ENCODE assay signal across 9 mouse cellular contexts in genomic region chr4:120104599-120104998, GRCm38 (mm10). TPM values are rescaled to one million over a fixed set of nuclear protein-coding genes. Genes with fewer than 3 reads are reported as not detected.
DNase-seq lines count a peak whose midpoint lies in the region; ATAC-seq and TF ChIP-seq lines count a peak whose summit lies in the region.
"Had no signal": no experiment of that assay in that cellular context is flagged by ENCODE, and none has a peak within 500 bp of the region (broad histone marks: within the 10 kb centered on the region; RNA-seq: fewer than 3 reads in every experiment).

No protein-coding gene starts in this region.

- H3K36me3 ChIP-seq in intestine, embryonic 14.5 days (ENCODE audit: control insufficient read depth, insufficient read depth, low read length), result no peaks in the 10 kb centered on the region
- no peaks in the 10 kb centered on the region for H3K36me3 ChIP-seq in intestine, embryonic 16.5 days (ENCODE audit: control insufficient read depth, insufficient read depth, low read length)
- no peaks in the 10 kb centered on the region for H3K36me3 ChIP-seq in heart, postnatal 0 days (replicated peaks; ENCODE audit: control insufficient read depth, insufficient read depth, low read length)

- H3K4me2 ChIP-seq in intestine, embryonic 14.5 days (ENCODE audit: low read length), result no peak overlapping the region
- no peak overlapping the region for H3K4me2 ChIP-seq in intestine, embryonic 16.5 days (ENCODE audit: low read depth, low read length)
- no peak overlapping the region for H3K4me2 ChIP-seq in heart, postnatal 0 days (ENCODE audit: low read depth, low read length)

- H3K4me1 ChIP-seq in intestine, embryonic 14.5 days (replicated peaks; ENCODE audit: control insufficient read depth, insufficient read depth, low read length), result no peaks in the 10 kb centered on the region
- no peaks in the 10 kb centered on the region for H3K4me1 ChIP-seq in intestine, embryonic 16.5 days (ENCODE audit: control insufficient read depth, insufficient read depth, low read length)
- H3K4me1 ChIP-seq in heart, postnatal 0 days (ENCODE audit: control insufficient read depth, insufficient read depth), result no peaks in the 10 kb centered on the region
- H3K4me1 ChIP-seq in olfactory bulb, adult 2 months (ENCODE audit: control insufficient read depth, insufficient read depth, low read length), result no peaks in the 10 kb centered on the region

- no peak for TF ChIP-seq POLR2A in olfactory bulb, adult 2 months (IDR thresholded peaks at IDR 0.05; ENCODE audit: insufficient read depth, low read depth, low read length)

- H3K27ac ChIP-seq in intestine, embryonic 14.5 days (ENCODE audit: low read depth), result no peak overlapping the region
- H3K27ac ChIP-seq in intestine, embryonic 16.5 days (ENCODE audit: low read length), result no peak overlapping the region
- H3K27ac ChIP-seq in heart, postnatal 0 days (ENCODE audit: low read depth), result no peak overlapping the region
- no peak overlapping the region for H3K27ac ChIP-seq in olfactory bulb, adult 2 months (ENCODE audit: insufficient read depth, low read depth, low read length)

- H3K4me3 ChIP-seq in intestine, embryonic 14.5 days (ENCODE audit: low read depth, low read length), result no peak overlapping the region
- no peak overlapping the region for H3K4me3 ChIP-seq in intestine, embryonic 16.5 days (ENCODE audit: low read length)
- no peak overlapping the region for H3K4me3 ChIP-seq in heart, postnatal 0 days (ENCODE audit: low read depth, low read length)
- no peak overlapping the region for H3K4me3 ChIP-seq in olfactory bulb, adult 2 months (ENCODE audit: insufficient read depth, low read depth, low read length)

- no peak overlapping the region for H3K9ac ChIP-seq in intestine, embryonic 14.5 days (ENCODE audit: low read length)
- no peak overlapping the region for H3K9ac ChIP-seq in intestine, embryonic 16.5 days (ENCODE audit: low read depth, low read length)
- H3K9ac ChIP-seq in heart, postnatal 0 days (replicated peaks; ENCODE audit: low read depth, low read length), result no peak overlapping the region

- WGBS in intestine, embryonic 14.5 days, result 50% methylated on average over 5 of the region's 5 CpGs
- WGBS in intestine, embryonic 16.5 days, result 52% methylated on average over 5 of the region's 5 CpGs
- WGBS in heart, postnatal 0 days, result 48% methylated on average over 5 of the region's 5 CpGs
- 57% methylated on average over 5 of the region's 5 CpGs for WGBS in olfactory bulb, adult 2 months

- ATAC-seq in intestine, embryonic 14.5 days (replicated peaks; ENCODE audit: low FRiP score, low TSS enrichment, low read depth), result no peak
- no peak for ATAC-seq in intestine, embryonic 16.5 days
- ATAC-seq in heart, postnatal 0 days (ENCODE audit: insufficient read depth, low read depth), result peak; percentile 33; the same call in 1 of the 2 replicates

- intact Hi-C loops in left cerebral cortex, postnatal 25 days (cut with DNase I), result loop anchor here (2.0 to 5.0 kb wide), 3 partner anchors 72 to 186 kb away; no protein-coding TSS in a partner anchor

- H3K27me3 ChIP-seq in intestine, embryonic 14.5 days (replicated peaks; ENCODE audit: control insufficient read depth, insufficient read depth, low read length), result no peaks in the 10 kb centered on the region
- no peaks in the 10 kb centered on the region for H3K27me3 ChIP-seq in intestine, embryonic 16.5 days (replicated peaks; ENCODE audit: control insufficient read depth, insufficient read depth, low read length)
- H3K27me3 ChIP-seq in heart, postnatal 0 days (ENCODE audit: control insufficient read depth, insufficient read depth, low read length), result no peaks in the 10 kb centered on the region

- peak; percentile 63 for DNase-seq in intestine, embryonic 14.5 days (ENCODE audit: low spot score)
- DNase-seq in T-cell, adult 2 months (ENCODE audit: low spot score), result peak; percentile 16
- DNase-seq in cerebellum, postnatal 25 days, result peak; percentile 85 to 91
- peak; percentile 45 for DNase-seq in heart, postnatal 0 days (ENCODE audit: low spot score)
- DNase-seq in left cerebral cortex, postnatal 25 days (ENCODE audit: low spot score in 2 of 2), result peak; percentile 66 to 68
- peak; percentile 75 for DNase-seq in thymus, postnatal 25 days

- TF ChIP-seq EP300 in heart, postnatal 0 days (IDR thresholded peaks at IDR 0.05; ENCODE audit: low read depth), result no peak

- no peaks in the 10 kb centered on the region for H3K9me3 ChIP-seq in intestine, embryonic 14.5 days (ENCODE audit: control insufficient read depth, low read length)
- H3K9me3 ChIP-seq in intestine, embryonic 16.5 days (ENCODE audit: control insufficient read depth, low read length), result no peaks in the 10 kb centered on the region
- H3K9me3 ChIP-seq in heart, postnatal 0 days (replicated peaks; ENCODE audit: control insufficient read depth, low read length), result no peaks in the 10 kb centered on the region

- peak; percentile 85 for TF ChIP-seq CTCF in heart, postnatal 0 days (IDR thresholded peaks at IDR 0.05; ENCODE audit: low read depth)
- peak; percentile 78 for TF ChIP-seq CTCF in olfactory bulb, adult 2 months (IDR thresholded peaks at IDR 0.05; ENCODE audit: insufficient read depth, low read depth, low read length)

RNA-seq across cellular contexts. Expression of gene AL607142.1, which starts 39.8 kb away (rescaled TPM):
- polyA plus RNA-seq in intestine, embryonic 14.5 days (2014; fragmentation: Nextera tagmentation; extraction: Ambion mirVana), result not detected in 2 replicates
- polyA plus RNA-seq in intestine, embryonic 16.5 days (2015; fragmentation: Nextera tagmentation; extraction: Ambion mirVana), result not detected in 2 replicates
- not detected in 2 replicates for total RNA-seq in heart, postnatal 0 days (2014; rRNA removed; ENCODE audit: low replicate concordance)
- not detected in 2 replicates for polyA plus RNA-seq in heart, postnatal 0 days (2015; fragmentation: Nextera tagmentation; extraction: Ambion mirVana)
- total RNA-seq in left cerebral cortex, postnatal 25 days (2021), result not detected
- not detected in 2 replicates for polyA plus RNA-seq in olfactory bulb, adult 2 months (2012; ENCODE audit: insufficient read depth, insufficient read length, low replicate concordance, missing spikeins)
- total RNA-seq: left cerebral cortex, postnatal 10 days had no signal

RNA-seq across cellular contexts. Expression of gene Edn2, which starts 56.4 kb away (rescaled TPM):
- polyA plus RNA-seq in intestine, embryonic 14.5 days (2014; fragmentation: Nextera tagmentation; extraction: Ambion mirVana), result 4.4 and 4.7 TPM in 2 replicates
- 5.3 and 5.8 TPM in 2 replicates for polyA plus RNA-seq in intestine, embryonic 16.5 days (2015; fragmentation: Nextera tagmentation; extraction: Ambion mirVana)
- 1.5 TPM in 1 of 2 replicates, not detected in the other for total RNA-seq in heart, postnatal 0 days (2014; rRNA removed; ENCODE audit: low replicate concordance)
- 0.10 and 0.20 TPM in 2 replicates for polyA plus RNA-seq in heart, postnatal 0 days (2015; fragmentation: Nextera tagmentation; extraction: Ambion mirVana)
- not detected for total RNA-seq in left cerebral cortex, postnatal 25 days (2021)
- polyA plus RNA-seq in olfactory bulb, adult 2 months (2012; ENCODE audit: insufficient read depth, insufficient read length, low replicate concordance, missing spikeins), result not detected in 2 replicates
- total RNA-seq: left cerebral cortex, postnatal 10 days had no signal

Comparison
In these comparisons a context has a peak if more than half of its experiments do, and no peak if none do; other contexts are left out.
1. DNase-seq: peak in every context shown above with its lines; median percentile 88 in cerebellum, postnatal 25 days; 75 in thymus, postnatal 25 days; 67 in left cerebral cortex, postnatal 25 days; 63 in intestine, embryonic 14.5 days; 45 in heart, postnatal 0 days; 16 in T-cell, adult 2 months.